Mouse (Mus musculus) left cerebral cortex, adult 11 months (tissue): Measurements from ENCODE around the gene Map7d2.
"Not testable (repeated sequence)": the region's sequence is repeated elsewhere in the genome, so short reads cannot be mapped to it uniquely, and the experiment has no call there.

ENCODE experiments used
- DNase-seq: peaks from one replicate; pipeline ENCODE4 v3.0.0; 2022; ENCODE audit warnings: low spot score

Map7d2 gene

GRCm38 (mm10) chrX:159414130-159414828 lies at the start of gene Map7d2:
Map7d2 (plus strand) TSS chrX:159414572.
- DNase-seq = peak; percentile 27

DNA sequence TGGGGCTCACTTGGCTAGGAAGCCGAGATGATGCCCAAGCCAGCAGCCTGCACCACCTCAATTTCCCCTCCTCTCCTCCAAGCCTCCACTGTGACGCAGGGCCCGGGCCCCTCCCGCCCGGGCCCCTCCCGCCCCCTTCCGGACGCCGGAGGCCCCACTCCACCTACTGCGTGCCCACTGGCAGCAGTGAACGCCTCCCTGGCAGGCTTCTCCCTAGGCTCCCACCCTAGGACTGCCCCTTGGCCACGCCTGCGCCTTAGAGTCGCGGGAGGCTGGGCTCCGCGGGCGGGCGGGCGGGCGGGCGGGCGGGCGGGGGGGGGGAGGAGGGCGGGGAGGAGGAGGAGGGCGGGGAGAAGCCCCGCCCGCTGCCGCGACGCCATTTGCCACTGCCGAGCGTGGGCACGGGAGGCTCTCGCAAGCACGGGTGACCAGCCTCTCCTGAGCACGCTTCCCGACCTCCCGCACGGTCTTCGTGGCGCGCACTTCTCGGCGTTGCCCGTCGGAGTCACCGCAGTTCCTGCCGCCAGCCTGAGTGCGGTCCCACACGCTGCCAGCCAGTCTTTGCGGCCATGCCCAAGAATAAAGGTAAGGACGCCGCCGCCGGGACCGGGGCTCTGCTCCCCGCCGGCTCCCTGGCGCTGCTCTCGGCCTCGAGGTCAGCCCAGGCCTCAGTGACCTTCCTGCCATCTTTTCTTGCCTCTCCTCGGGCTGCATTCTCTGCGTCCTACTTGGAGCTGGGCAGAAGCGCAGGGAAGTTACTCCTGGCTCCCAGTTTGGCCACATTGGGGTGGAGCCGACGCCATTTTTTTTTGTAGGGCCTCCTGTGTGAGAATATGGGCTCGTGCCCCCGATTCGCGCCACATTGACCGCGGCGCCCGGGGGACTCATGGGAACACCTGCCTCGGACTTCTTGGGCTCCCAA lies 42.3 kb upstream of the Map7d2 start, which contains the start of gene Eif1ax:
TSS of gene Eif1ax (plus strand) at position 348 of the 922 bp plus-strand sequence.
- peak; percentile 27 for DNase-seq

GRCm38 (mm10) chrX:159372753-159373144 lies 41.6 kb upstream of the Map7d2 start:
- DNase-seq = no peak

- DNase-seq = no peak
These were observed 27.3 kb upstream of the Map7d2 start for GRCm38 (mm10) chrX:159387105-159387504.

DNA sequence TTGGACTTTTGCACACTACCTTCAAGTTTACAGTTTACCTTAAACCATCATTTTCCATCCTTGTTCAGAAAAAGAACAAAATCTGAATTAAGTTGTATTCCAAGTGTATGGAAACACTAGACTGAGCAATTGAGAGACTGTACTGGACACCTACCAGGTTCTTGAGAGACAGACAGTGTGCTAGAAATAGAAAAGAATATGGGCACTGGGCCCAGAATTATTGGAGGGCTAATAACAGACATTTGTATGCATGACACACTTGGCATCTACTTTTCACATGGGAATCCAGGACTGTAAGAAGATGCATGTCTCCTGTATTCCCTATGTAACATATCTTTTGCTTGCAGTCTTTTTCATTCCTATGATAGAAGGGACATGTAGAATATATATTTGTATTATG lies 25.4 kb upstream of the Map7d2 start:
- DNase-seq = no peak

- no peak for DNase-seq
These were observed 23.9 kb upstream of the Map7d2 start for GRCm38 (mm10) chrX:159390347-159390962.

DNA sequence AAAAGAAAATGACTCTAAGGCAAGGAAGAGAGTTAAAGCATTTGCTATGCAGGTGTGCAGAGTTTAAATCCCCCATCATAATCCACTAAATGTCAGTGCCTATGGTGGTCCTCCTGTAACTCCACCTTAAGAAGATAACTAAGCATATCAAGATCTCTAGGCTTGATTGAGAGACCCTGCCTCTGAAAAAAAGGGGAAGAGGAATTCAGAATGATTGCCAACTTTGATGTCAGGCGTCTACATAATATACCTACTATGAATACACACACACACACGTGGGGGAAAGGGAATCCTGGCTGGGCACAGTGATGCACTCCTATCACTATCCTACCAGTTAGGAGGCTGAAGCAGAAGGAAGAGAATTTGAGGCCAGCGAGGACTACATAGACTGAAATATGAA lies 23.1 kb upstream of the Map7d2 start:
- DNase-seq = no peak

GRCm38 (mm10) chrX:159409253-159409652 lies 5.1 kb upstream of the Map7d2 start:
- no peak for DNase-seq

GRCm38 (mm10) chrX:159414829-159415673 lies 679 bp downstream of the Map7d2 start:
- no peak for DNase-seq

GRCm38 (mm10) chrX:159430507-159430906 lies 16.1 kb downstream of the Map7d2 start:
- not testable (repeated sequence) for DNase-seq

- no peak for DNase-seq
These were observed 27.8 kb downstream of the Map7d2 start for GRCm38 (mm10) chrX:159442128-159442527.

DNA sequence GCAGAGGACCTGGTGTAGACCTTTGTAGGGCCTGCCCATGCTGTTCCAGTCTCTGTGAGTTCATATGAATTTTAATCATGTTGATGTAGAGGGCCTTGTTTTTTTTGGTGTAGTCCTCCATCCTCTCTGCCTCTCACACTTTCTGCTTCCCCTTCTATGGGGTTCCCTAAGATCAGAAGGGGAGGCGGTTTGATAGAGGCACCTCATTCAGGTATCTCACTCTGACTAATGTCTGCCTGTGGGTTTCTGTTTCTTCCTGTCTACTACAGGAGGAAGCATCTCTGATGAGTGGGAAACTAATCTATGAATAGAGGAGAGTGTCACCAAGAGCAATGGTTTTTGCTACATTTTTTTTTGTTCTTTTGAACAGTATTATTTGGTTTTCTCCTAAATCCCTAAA lies 32.8 kb downstream of the Map7d2 start:
- DNase-seq = no peak

DNA sequence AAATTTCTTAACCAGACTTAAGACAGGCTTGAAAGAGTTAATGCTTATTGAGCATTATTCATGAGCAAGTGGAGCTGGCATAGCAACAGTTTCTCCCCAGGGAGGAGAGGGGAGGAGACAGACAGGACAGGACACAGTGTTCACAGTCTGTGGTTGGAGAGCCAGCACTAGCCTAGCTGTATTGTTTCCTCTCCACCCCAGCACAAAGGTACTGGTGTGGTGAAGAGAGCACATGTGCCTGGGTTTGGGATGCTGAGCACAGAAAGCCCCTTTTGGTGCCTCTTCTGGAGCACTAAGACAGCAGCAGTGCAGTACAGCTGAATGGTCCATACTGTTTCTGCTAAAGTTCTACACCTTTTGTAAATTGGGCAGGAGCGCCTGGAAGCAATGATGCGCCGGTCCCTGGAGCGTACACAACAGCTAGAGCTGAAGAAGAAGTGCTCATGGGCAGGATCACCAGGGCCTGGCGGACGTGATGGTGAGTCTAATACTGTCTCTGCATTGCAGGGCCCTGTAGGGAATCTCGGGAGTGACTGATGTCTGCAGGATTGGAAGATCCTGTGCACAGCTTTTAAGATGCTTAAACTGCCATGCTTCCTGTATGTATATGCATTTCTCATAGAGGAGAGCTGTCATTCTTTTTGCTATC lies 44.8 kb downstream of the Map7d2 start:
- DNase-seq = peak; percentile 4

DNA sequence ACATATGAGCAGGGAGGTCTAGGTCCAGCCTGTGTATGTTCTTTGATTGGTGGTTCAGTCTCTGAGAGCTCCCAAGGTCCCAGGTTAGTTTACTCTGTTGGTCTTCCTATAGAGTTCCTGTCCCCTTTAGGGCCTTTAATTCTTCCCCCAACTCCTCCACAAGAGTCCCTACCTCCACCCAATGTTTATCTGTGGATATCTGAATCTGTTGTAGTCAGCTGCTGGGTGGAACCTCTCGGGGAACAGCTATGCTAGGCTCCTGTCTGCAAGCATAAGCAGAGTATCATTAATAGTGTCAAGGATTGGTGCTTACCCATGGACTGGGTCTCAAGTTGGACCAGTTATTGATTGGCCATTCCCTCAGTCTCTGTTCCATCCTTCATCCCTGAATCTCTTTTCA lies 60.4 kb downstream of the Map7d2 start:
- DNase-seq = no peak

DNA sequence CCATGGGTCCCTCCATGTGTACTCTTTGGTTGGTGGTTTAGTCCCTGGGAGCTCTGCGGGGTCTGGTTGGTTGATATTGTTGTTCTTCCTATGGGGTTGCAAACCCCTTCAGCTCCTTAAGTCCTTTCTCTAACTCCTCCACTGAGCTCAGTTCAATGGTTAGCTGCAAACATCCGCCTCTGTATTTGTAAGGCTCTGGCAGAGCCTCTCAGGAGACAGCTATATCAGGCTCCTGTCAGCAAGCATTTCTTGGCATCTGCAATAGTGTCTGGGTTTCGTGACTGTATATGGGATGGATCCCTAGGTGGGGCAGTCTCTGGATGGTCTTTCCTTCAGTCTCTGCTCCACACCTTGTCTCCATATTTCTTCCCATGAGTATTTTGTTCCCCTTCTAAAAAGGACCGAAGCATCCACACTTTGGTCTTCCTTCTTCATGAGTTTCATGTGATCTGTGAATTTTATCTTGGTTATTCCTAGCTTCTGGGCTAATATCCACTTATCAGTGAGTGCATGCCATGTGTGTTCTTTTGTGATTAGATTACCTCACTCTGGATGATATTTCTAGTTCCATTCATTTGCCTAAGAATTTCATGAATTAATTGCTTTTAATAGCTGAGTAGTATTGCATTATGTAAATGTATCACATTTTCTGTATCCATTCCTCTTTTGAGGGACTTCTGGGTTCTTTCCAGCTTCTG lies 64.0 kb downstream of the Map7d2 start:
- DNase-seq = not testable (repeated sequence)

DNA sequence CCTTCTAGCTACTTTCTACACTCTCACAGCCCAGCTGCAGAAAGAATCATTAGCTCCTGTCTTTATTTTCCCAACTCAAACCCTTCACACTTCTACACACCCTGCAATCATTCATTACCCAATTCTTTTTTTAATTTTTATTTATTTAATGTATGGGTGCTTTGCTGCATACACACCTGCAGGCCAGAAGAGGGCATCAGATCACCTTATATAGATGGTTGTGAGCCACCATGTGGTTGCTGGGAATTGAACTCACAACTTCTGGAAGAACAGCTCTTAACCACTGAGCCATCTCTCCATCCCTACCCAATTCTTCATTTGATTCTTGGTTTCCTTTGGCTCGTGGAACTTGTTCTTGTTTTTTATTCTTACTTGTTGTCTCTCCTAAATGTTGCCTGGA lies 69.9 kb downstream of the Map7d2 start:
- no peak for DNase-seq

GRCm38 (mm10) chrX:159503181-159503580 lies 88.8 kb downstream of the Map7d2 start:
- no peak for DNase-seq

DNA sequence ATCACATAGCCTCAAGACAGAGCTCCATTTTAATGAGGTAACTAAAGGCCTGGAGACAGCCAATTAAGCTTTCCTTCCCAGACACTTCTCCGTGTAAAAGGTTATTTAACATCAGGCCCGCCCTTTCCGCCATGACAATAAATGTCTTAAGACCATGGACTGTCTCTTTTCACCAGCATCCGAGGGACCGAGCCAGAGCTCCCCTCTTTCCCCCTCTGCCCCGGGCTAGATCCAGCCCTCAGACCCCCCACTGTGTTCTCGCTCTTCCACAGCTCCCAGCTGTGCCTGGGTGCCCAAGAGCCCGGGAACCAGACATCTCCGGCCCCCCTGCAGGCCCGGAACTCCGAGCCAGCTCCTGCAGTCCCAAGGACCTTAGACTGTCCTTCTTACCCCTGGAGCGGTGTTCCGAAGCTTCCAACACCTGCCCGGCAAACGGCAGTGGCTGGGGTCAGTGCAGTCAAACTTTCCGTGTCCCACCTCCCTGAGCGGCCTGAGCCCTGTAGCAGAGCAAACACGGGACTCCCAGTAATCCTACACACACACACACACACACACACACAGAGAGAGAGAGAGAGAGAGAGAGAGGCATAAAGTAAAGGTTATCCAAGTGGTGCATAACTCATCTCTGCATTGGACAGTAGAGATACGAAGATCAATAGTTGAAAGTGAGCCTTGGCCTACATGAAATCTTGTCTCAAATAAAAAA lies 94.1 kb downstream of the Map7d2 start:
- DNase-seq = no peak

GRCm38 (mm10) chrX:159509042-159509441 lies 94.7 kb downstream of the Map7d2 start:
- DNase-seq = no peak
